Mouse (Mus musculus) kidney, adult 18-20 months (tissue): Measurements from ENCODE around the gene Arpc4.
"Not testable (repeated sequence)": the region's sequence is repeated elsewhere in the genome, so short reads cannot be mapped to it uniquely, and the experiment has no call there.

ENCODE experiments used
- DNase-seq: peaks from one replicate; pipeline ENCODE4 v3.0.0; 2021

Arpc4 gene

GRCm38 (mm10) chr6:113377496-113378385 is at the start of gene Arpc4, which contains the start of gene Tada3:
TSS of gene Arpc4 (plus strand) at chr6:113378115.
TSS of gene Tada3 (minus strand) at chr6:113377883.
- peak; percentile 97 for DNase-seq

GRCm38 (mm10) chr6:113329396-113329795 is 48.5 kb upstream of the Arpc4 start:
- no peak for DNase-seq

- DNase-seq: no peak
Measured at GRCm38 (mm10) chr6:113330547-113330946, 47.4 kb upstream of the Arpc4 start.

- DNase-seq: no peak
Measured at GRCm38 (mm10) chr6:113331721-113332120, 46.2 kb upstream of the Arpc4 start.

- DNase-seq: not testable (repeated sequence)
Measured at GRCm38 (mm10) chr6:113332734-113333133, 45.2 kb upstream of the Arpc4 start.

GRCm38 (mm10) chr6:113333137-113333950 is 44.6 kb upstream of the Arpc4 start:
- peak; percentile 76 for DNase-seq

- DNase-seq: no peak
Measured at GRCm38 (mm10) chr6:113334216-113334615, 43.7 kb upstream of the Arpc4 start.

- DNase-seq: peak; percentile 34
Measured at GRCm38 (mm10) chr6:113336852-113337620, 40.9 kb upstream of the Arpc4 start.

- no peak for DNase-seq
Measured at GRCm38 (mm10) chr6:113341574-113341973, 36.3 kb upstream of the Arpc4 start.

GRCm38 (mm10) chr6:113342297-113342696 is 35.6 kb upstream of the Arpc4 start:
- no peak for DNase-seq

GRCm38 (mm10) chr6:113343177-113344092 is 34.5 kb upstream of the Arpc4 start, which contains the start of gene Camk1:
TSS of gene Camk1 (minus strand) at chr6:113343984.
- peak; percentile 84 for DNase-seq

GRCm38 (mm10) chr6:113344321-113344720 is 33.6 kb upstream of the Arpc4 start:
- peak; percentile 94 for DNase-seq

- DNase-seq: no peak
Measured at GRCm38 (mm10) chr6:113346897-113347296, 31.0 kb upstream of the Arpc4 start.

- DNase-seq: no peak
Measured at GRCm38 (mm10) chr6:113350538-113350937, 27.4 kb upstream of the Arpc4 start.

GRCm38 (mm10) chr6:113351161-113351560 is 26.8 kb upstream of the Arpc4 start:
- no peak for DNase-seq

GRCm38 (mm10) chr6:113351653-113352052 is 26.3 kb upstream of the Arpc4 start:
- DNase-seq: no peak

GRCm38 (mm10) chr6:113352820-113353219 is 25.1 kb upstream of the Arpc4 start:
- DNase-seq: no peak

- no peak for DNase-seq
Measured at GRCm38 (mm10) chr6:113353696-113354095, 24.2 kb upstream of the Arpc4 start.

GRCm38 (mm10) chr6:113361476-113361875 is 16.4 kb upstream of the Arpc4 start:
- no peak for DNase-seq

GRCm38 (mm10) chr6:113362241-113362640 is 15.7 kb upstream of the Arpc4 start:
- no peak for DNase-seq

- DNase-seq: no peak
Measured at GRCm38 (mm10) chr6:113364518-113365135, 13.3 kb upstream of the Arpc4 start.
